Mouse (Mus musculus): Measurements from ENCODE around the gene Pfdn6. TPM values are rescaled to one million over a fixed set of nuclear protein-coding genes. Genes with fewer than 3 reads are reported as not detected.
"Not testable (repeated sequence)": the region's sequence is repeated elsewhere in the genome, so short reads cannot be mapped to it uniquely, and the experiment has no call there.

The Pfdn6 gene
- 10 to 100 TPM; 53.6 to 54.9 TPM for total RNA-seq (2021)
- long read RNA-seq, experiment 1, transcript Pfdn6-201 (4 exons, 807 nt), result major isoform, 8 of 11 reads
- long read RNA-seq, experiment 1, partial matches to known transcripts, result 2 of 11 reads
- long read RNA-seq, experiment 1, other reads (novel, unspliced or antisense), result 0 of 11 reads
- long read RNA-seq, experiment 2, transcript Pfdn6-201 (4 exons, 807 nt), result major isoform, 7 of 7 reads
- long read RNA-seq, experiment 2, partial matches to known transcripts, result 0 of 7 reads
- long read RNA-seq, experiment 2, other reads (novel, unspliced or antisense), result 0 of 7 reads

GRCm38 (mm10) chr17:33940206-33940805 lies at the start of gene Pfdn6, which contains the start of gene Wdr46:
Pfdn6 (minus strand) TSS chr17:33940343.
Wdr46 (plus strand) TSS chr17:33940660.
- peak; percentile 85 for DNase-seq
- intact Hi-C loops (cut with DNase I; ENCODE audit: low total_unique reads), result no loop called here

- DNase-seq; intact Hi-C loops (cut with DNase I; ENCODE audit: low total_unique reads): not testable (repeated sequence)
These were observed 42.0 kb upstream of the Pfdn6 start for GRCm38 (mm10) chr17:33982136-33982535.

DNA sequence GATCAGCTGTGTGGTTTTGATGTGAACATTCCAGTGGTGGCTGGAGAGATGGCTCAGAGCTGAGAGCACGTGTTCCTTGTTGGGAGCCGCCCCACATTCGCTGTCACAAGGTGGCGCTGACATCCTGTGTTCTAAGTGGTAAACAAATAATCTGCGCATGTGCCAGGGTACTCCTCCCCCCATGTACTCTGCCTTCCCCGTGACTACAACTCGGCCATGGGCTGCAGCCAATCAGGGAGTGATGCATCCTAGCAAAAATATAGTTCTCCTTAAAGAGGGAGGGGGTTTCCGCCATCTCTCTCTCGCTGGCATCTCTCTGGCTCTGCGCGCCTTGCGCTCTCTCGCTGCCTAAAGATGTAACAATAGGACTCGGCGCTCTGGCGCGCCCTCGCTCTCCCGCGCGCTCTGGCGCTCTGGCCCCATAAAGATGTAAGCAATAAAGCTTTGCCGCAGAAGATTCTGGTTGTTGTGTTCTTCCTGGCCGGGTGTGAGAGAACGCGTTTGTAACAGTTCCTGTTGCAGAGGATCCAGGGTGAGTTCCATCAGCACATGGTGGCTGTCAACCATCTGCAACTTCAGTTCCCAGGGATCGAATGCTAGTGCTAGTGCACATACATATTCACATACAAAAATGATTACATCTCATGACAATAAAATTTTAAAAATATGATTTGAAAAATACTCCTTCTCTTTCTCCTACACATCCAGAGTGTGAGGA lies 41.2 kb upstream of the Pfdn6 start:
- intact Hi-C loops (cut with DNase I; ENCODE audit: low total_unique reads), result not testable (repeated sequence)
- DNase-seq, result peak; percentile 84

DNA sequence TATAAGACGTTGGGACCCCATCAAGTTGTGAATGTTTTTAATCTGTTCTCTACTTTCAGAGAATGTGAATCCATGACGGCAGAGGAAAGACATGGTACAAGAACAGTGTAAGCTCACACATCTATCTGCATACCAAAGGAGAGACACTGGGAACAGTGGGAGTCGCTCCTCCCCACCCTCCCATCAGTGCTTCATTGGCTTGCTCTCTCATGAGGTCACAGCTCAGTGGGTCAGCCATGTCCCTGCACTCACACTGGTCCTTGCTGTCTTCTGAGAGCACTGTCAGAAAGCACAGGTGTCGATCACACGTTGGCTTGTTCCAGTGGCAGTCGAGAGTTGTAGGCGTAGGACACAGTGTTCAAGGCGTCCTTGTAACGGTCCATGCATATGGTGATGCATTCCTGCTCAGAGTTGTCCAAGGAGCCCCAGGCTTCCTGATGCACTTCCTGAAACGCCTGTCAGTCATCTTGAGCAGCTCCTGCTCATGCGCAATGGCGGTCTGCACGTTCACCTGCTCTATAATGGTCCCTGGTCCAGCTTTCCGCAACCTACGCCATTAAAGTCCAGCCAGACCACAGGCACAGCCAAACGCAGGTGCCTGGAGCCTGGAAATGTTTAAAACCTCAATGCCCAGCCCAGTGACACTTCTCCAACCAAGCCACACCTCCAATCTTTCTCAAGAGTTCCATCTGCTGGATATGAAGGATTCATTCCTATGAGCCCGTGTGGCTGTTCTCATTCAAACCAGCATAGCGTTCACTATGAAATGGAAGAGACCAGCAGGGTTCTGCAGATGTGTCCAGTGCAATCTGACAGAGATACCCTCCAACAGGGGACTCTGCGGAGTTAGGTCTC lies 40.3 kb upstream of the Pfdn6 start:
- no peak for DNase-seq
- intact Hi-C loops (cut with DNase I; ENCODE audit: low total_unique reads), result no loop called here

DNA sequence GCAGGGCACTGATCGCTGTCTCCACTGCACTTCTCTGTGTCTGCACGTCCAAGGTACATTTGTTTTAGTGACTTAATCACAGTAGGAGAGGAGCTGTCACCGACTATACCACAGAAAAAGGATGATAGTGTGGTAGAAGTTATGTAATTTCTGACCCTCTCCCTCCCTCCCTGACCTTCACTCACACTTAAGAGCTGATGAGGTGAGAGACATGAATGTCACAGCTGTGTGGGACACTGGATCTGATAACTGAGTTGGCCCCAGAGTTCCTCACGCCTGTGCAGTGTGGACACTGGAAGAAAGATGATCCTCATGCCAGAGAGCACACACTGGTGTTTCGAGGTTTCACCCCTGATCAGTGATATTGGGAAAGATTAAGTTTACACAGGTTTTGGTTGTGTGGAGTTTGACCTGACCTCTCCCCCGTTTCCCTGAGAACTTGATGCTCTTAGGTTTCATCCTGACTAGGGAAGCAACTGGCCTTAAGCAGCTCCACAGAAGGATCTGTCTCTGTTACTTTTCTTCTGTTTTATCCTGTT lies 39.4 kb upstream of the Pfdn6 start:
- no peak for DNase-seq
- intact Hi-C loops (cut with DNase I; ENCODE audit: low total_unique reads), result no loop called here

DNA sequence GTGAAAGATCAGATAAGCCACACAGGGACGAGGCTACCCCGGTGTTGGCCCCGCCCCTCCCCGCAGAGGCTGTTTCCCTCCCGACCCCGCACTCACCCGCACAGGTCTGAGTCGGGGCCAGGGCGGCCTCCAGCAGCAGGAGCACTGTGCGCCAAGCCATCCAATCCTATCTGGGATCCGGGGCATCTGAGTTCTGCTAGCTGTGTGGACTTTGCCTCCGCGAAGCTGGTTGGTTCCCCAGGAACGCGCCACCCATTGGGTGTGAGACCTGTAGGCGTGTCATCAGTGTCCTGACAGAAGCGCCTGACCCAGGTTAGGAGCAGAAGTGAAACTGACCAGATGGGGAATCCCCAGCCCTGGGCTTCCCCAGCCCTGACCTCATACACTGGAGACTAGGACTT lies 38.5 kb upstream of the Pfdn6 start:
- DNase-seq, result peak; percentile 75
- intact Hi-C loops (cut with DNase I; ENCODE audit: low total_unique reads), result no loop called here

DNA sequence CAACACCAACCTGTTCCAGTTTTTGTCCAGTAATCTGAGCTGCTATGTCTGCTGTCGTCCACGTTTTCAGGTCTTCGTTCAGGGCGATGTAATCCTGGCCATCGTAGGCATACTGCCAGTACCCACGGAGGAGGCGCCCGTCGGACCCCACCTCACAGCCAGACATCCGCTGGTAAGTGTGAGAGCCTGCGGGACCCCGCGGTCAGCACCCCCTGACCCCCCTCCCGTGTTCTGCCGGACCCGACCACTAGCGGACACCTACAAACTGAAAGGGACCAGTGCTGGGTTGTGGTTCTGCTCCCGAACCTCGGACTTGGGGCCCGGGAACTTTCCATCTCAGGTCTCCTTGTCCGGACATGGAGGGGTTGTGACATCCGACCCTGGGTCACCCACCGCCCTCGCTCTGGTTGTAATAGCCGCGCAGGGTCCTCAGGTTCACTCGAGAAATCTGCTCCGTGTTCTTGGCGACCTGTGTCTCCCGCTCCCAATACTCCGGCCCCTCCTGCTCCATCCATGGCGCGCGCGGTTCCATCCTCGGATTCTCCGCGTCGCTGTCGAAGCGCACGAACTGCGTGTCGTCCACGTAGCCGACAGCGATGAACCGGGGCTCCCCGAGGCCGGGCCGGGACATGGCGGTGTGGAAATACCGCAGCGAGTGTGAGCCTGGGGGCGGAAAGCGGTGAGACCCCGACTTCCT lies 37.9 kb upstream of the Pfdn6 start:
- DNase-seq, result no peak
- intact Hi-C loops (cut with DNase I; ENCODE audit: low total_unique reads), result no loop called here

GRCm38 (mm10) chr17:33973572-33973971 lies 33.4 kb upstream of the Pfdn6 start:
- intact Hi-C loops (cut with DNase I; ENCODE audit: low total_unique reads), result loop anchor here (5.0 kb wide), 1 partner anchor 1299 kb away; no protein-coding TSS in a partner anchor
- no peak for DNase-seq

- DNase-seq, result no peak
- intact Hi-C loops (cut with DNase I; ENCODE audit: low total_unique reads), result loop anchor here (5.0 kb wide), 1 partner anchor 1300 kb away; no protein-coding TSS in a partner anchor
These were observed 32.5 kb upstream of the Pfdn6 start for GRCm38 (mm10) chr17:33972691-33973090.

DNA sequence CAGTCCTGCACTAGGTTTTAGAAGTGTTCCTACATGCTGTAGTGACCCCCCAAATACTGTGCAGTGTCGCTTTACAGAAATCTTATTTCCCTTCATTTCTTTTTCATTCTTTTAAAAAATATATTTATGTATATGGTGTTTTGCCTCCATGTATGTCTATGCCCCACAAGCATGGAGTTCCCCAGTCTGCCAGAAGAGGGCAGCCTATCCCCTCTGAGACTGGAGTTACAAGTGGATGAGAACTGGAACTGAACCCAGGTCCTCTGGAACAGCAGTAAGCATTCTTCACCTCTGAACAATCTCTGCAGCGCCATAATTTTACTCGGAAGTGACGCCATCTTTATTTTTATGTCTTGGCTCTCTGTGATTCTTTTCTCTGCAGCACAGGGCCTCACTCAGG lies 29.3 kb upstream of the Pfdn6 start:
- no peak for DNase-seq
- intact Hi-C loops (cut with DNase I; ENCODE audit: low total_unique reads), result no loop called here

DNA sequence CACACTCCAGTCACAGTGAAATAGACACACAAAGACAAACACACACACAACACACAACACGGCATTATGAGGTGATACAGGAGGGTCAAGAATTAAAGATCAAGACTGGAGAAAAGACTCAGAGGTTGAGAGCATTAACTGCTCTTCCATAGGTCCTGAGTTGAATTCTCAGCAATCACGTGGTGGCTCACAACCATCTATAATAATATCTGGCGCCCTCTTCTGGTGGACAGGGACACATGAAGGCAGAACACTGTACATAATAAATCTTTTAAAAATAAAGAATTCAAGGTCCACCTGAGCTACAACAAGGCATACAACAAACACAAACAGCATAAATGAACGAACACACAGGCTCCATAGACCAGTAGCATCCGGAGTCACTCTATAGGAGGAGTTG lies 28.8 kb upstream of the Pfdn6 start:
- intact Hi-C loops (cut with DNase I; ENCODE audit: low total_unique reads), result no loop called here
- DNase-seq, result no peak

GRCm38 (mm10) chr17:33968489-33968888 lies 28.3 kb upstream of the Pfdn6 start:
- DNase-seq, result peak; percentile 75
- intact Hi-C loops (cut with DNase I; ENCODE audit: low total_unique reads), result no loop called here

DNA sequence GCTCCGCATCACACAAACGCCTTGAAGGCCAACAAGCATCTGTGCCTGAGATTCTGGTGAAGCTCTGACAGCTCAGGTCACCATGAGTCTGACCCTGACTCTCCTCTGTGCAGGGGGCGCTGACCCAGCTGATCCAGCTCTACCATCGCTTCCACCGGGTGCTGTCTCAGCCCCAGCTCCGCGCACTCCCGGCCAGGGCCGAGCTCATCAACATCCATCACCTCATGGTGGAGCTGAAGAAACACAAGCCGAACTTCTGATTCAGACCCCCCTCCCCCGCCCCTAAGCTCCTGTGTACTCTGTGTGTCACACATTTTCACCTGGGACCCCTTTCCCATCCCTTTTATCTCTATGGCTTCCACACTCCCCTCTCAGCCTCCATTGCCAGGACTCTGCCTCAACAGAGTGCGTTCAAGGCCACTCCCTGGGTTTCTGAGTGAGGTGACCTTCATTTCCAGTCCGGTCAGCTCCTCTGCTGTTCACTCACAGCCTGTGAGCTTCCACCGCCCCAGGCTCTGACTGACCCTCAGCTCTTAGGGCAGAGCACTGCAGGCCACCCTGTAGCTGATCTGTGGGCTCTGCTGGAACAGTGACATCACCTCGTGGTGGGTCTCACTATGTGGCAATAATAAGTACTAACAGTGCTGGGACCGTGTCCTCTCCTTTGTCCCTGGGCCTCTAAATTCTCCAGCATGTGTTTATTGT lies 25.9 kb upstream of the Pfdn6 start:
- no peak for DNase-seq
- intact Hi-C loops (cut with DNase I; ENCODE audit: low total_unique reads), result no loop called here

DNA sequence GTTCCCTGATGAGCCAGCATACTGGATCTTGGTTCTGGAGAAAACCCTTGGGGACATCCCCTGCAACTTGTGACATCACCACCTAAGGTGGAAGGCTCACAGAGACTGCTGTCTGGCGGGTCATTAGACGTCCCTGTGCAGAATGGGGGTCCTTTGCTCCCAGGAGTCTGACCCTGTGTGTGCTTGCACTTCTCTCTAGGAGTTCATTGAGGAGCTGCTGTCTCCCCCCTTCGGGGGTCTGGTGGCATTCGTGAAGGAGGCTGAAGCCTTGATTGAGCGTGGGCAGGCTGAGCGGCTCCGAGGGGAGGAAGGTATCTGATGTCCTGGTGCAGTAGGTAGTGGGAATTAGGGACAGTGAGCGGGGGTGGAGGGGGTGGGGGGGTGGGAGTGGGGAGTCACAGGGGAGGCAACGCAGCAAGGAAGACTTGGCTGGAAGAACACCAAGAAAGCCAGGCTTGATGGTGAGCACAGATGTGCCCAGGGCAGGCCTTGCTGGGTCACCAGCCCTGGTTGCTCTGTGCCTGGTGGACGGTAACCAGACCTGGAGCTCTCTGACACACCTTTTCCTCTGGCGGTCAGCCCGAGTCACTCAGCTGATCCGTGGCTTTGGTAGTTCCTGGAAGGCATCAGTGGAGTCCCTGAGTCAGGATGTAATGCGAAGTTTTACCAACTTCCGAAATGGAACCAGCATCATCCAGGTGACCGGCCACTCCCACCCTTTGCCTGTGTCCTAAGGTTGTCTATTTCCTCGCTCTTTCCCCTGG lies 25.1 kb upstream of the Pfdn6 start:
- DNase-seq, result no peak
- intact Hi-C loops (cut with DNase I; ENCODE audit: low total_unique reads), result no loop called here

DNA sequence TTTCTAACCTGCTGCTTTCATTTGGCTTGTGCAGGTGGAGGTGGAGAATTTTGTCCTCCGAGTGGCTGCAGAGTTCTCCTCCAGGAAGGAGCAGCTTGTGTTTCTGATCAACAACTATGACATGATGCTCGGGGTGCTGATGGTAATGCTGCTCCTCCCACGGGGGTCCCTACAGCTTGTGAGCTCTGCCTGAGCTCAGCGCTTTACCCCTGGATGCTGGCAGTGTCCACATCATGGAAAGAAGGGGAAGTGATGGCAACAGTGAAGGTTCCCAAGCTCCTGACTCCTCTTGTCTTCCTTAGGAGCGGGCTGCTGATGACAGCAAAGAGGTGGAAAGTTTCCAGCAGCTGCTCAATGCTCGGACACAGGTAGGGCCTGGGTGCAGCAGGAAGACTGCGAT lies 22.7 kb upstream of the Pfdn6 start:
- DNase-seq, result no peak
- intact Hi-C loops (cut with DNase I; ENCODE audit: low total_unique reads), result no loop called here

- intact Hi-C loops (cut with DNase I; ENCODE audit: low total_unique reads), result loop anchor here (2.0 to 5.0 kb wide), 2 partner anchors 1307 to 1319 kb away; no protein-coding TSS in a partner anchor
- no peak for DNase-seq
These were observed 19.8 kb upstream of the Pfdn6 start for GRCm38 (mm10) chr17:33959948-33960347.

DNA sequence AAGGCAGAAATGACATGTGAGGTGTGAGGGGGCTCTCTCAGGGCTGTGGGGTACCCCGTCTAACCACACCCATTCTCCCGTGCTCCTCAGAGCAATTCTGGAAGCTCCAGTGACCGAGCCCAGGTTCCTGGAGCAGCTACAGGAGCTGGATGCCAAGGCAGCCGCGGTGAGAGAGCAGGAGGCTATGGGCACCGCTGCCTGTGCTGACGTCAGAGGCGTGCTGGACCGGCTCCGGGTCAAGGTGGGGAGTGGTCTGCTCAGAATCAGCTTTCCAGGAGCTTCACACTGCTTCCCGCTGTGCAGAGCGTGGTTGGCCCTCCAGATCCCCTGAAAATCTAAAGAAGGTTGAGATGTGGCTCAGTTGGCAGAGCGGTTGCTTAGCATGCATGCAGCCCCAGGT lies 19.0 kb upstream of the Pfdn6 start:
- no peak for DNase-seq
- intact Hi-C loops (cut with DNase I; ENCODE audit: low total_unique reads), result loop anchor here (5.0 kb wide), 1 partner anchor 1308 kb away; no protein-coding TSS in a partner anchor

All from gastrocnemius, postnatal 14 days (tissue).